Mouse (Mus musculus): ENCODE results near the gene Plxna3. TPM values are rescaled to one million over a fixed set of nuclear protein-coding genes. Genes with fewer than 3 reads are reported as not detected.
"Not testable (repeated sequence)": the region's sequence is repeated elsewhere in the genome, so short reads cannot be mapped to it uniquely, and the experiment has no call there.

Plxna3 gene
- 55.4 and 59.9 TPM in 2 replicates for polyA plus RNA-seq (2012; rRNA removed)

GRCm38 (mm10) chrX:74328725-74329161 lies at the start of gene Plxna3:
Plxna3 (plus strand) TSS chrX:74329066.
- peak in 1 of 2 experiments; percentile 53 for DNase-seq (ENCODE audit: extremely low spot score in 1 of 2, low spot score in 1 of 2)

- DNase-seq (ENCODE audit: extremely low spot score in 1 of 2, low spot score in 1 of 2): no peak
These were observed 47.7 kb upstream of the Plxna3 start for GRCm38 (mm10) chrX:74281041-74281731.

GRCm38 (mm10) chrX:74281732-74282394 lies 47.0 kb upstream of the Plxna3 start, which contains the start of the genes Taz and Dnase1l1:
Taz (plus strand) TSS chrX:74281912.
Dnase1l1 (minus strand) TSS chrX:74282337.
- DNase-seq (ENCODE audit: extremely low spot score in 1 of 2, low spot score in 1 of 2): peak; percentile 22 to 57

GRCm38 (mm10) chrX:74282395-74283091 lies 46.3 kb upstream of the Plxna3 start:
- peak; percentile 77 to 89 for DNase-seq (ENCODE audit: extremely low spot score in 1 of 2, low spot score in 1 of 2)

GRCm38 (mm10) chrX:74283092-74283437 lies 45.8 kb upstream of the Plxna3 start:
- no peak for DNase-seq (ENCODE audit: extremely low spot score in 1 of 2, low spot score in 1 of 2)

GRCm38 (mm10) chrX:74293431-74293830 lies 35.4 kb upstream of the Plxna3 start:
- no peak for DNase-seq (ENCODE audit: extremely low spot score in 1 of 2, low spot score in 1 of 2)

- peak; percentile 92 to 93 for DNase-seq (ENCODE audit: extremely low spot score in 1 of 2, low spot score in 1 of 2)
These were observed 32.1 kb upstream of the Plxna3 start, which contains the start of gene Atp6ap1 for GRCm38 (mm10) chrX:74296538-74297448. Atp6ap1 (plus strand) TSS chrX:74297097.

GRCm38 (mm10) chrX:74298348-74298747 lies 30.5 kb upstream of the Plxna3 start:
- no peak for DNase-seq (ENCODE audit: extremely low spot score in 1 of 2, low spot score in 1 of 2)

GRCm38 (mm10) chrX:74299721-74300120 lies 29.1 kb upstream of the Plxna3 start:
- no peak for DNase-seq (ENCODE audit: extremely low spot score in 1 of 2, low spot score in 1 of 2)

- peak; percentile 20 to 72 for DNase-seq (ENCODE audit: extremely low spot score in 1 of 2, low spot score in 1 of 2)
These were observed 23.8 kb upstream of the Plxna3 start, which contains the start of gene Gdi1 for GRCm38 (mm10) chrX:74304867-74305700. Gdi1 (plus strand) TSS chrX:74304998.

GRCm38 (mm10) chrX:74312540-74313464 lies 16.1 kb upstream of the Plxna3 start, which contains the start of gene Fam50a:
Fam50a (plus strand) TSS chrX:74313033.
- DNase-seq (ENCODE audit: extremely low spot score in 1 of 2, low spot score in 1 of 2): peak; percentile 81 to 86

GRCm38 (mm10) chrX:74329215-74329671 lies 377 bp downstream of the Plxna3 start:
- DNase-seq (ENCODE audit: extremely low spot score in 1 of 2, low spot score in 1 of 2): no peak

- DNase-seq (ENCODE audit: extremely low spot score in 1 of 2, low spot score in 1 of 2): no peak
These were observed 1.5 kb downstream of the Plxna3 start for GRCm38 (mm10) chrX:74330166-74330930.

- peak in 1 of 2 experiments; percentile 6 for DNase-seq (ENCODE audit: extremely low spot score in 1 of 2, low spot score in 1 of 2)
These were observed 24.0 kb downstream of the Plxna3 start for GRCm38 (mm10) chrX:74352645-74353466.

GRCm38 (mm10) chrX:74353467-74353770 lies 24.6 kb downstream of the Plxna3 start, which contains the start of gene Lage3:
Lage3 (minus strand) TSS chrX:74353618.
- peak; percentile 59 to 82 for DNase-seq (ENCODE audit: extremely low spot score in 1 of 2, low spot score in 1 of 2)

GRCm38 (mm10) chrX:74357069-74357468 lies 28.2 kb downstream of the Plxna3 start:
- DNase-seq (ENCODE audit: extremely low spot score in 1 of 2, low spot score in 1 of 2): not testable (repeated sequence)
